Mouse (Mus musculus) lung, postnatal 36 days (tissue): ENCODE data around the gene Lama2.

ENCODE experiments used
- DNase-seq: peaks from one replicate; pipeline ENCODE4 v3.0.0; 2022; ENCODE audit warnings: mixed read lengths

Gene Lama2

GRCm38 (mm10) chr10:27619658-27620057 lies at the start of gene Lama2:
Gene Lama2, minus strand, starts transcription at chr10:27619758.
- DNase-seq = no peak

- no peak for DNase-seq
Measured at GRCm38 (mm10) chr10:27664391-27664790, 44.8 kb upstream of the Lama2 start.

- DNase-seq = no peak
Measured at GRCm38 (mm10) chr10:27663396-27663795, 43.8 kb upstream of the Lama2 start.

GRCm38 (mm10) chr10:27654164-27654563 lies 34.6 kb upstream of the Lama2 start:
- DNase-seq = no peak

- no peak for DNase-seq
Measured at GRCm38 (mm10) chr10:27652694-27653335, 33.3 kb upstream of the Lama2 start.

- no peak for DNase-seq
Measured at GRCm38 (mm10) chr10:27635721-27636120, 16.2 kb upstream of the Lama2 start.

GRCm38 (mm10) chr10:27631002-27631401 lies 11.4 kb upstream of the Lama2 start:
- DNase-seq = no peak

- no peak for DNase-seq
Measured at GRCm38 (mm10) chr10:27621697-27622449, 2.3 kb upstream of the Lama2 start.

- DNase-seq = no peak
Measured at GRCm38 (mm10) chr10:27617522-27618020, 2.0 kb downstream of the Lama2 start.

GRCm38 (mm10) chr10:27616641-27617415 lies 2.7 kb downstream of the Lama2 start:
- peak; percentile 6 for DNase-seq

- DNase-seq = no peak
Measured at GRCm38 (mm10) chr10:27595675-27596074, 23.9 kb downstream of the Lama2 start.

- DNase-seq = no peak
Measured at GRCm38 (mm10) chr10:27533217-27533616, 86.3 kb downstream of the Lama2 start.

GRCm38 (mm10) chr10:27508847-27509459 lies 110.6 kb downstream of the Lama2 start:
- no peak for DNase-seq

GRCm38 (mm10) chr10:27500863-27501262 lies 118.7 kb downstream of the Lama2 start:
- DNase-seq = no peak

GRCm38 (mm10) chr10:27488452-27488851 lies 131.1 kb downstream of the Lama2 start:
- DNase-seq = peak; percentile 3

- no peak for DNase-seq
Measured at GRCm38 (mm10) chr10:27484041-27484440, 135.5 kb downstream of the Lama2 start.

GRCm38 (mm10) chr10:27475540-27475939 lies 144.0 kb downstream of the Lama2 start:
- peak; percentile 5 for DNase-seq

- DNase-seq = no peak
Measured at GRCm38 (mm10) chr10:27468274-27468673, 151.3 kb downstream of the Lama2 start.

GRCm38 (mm10) chr10:27413583-27414465 lies 205.7 kb downstream of the Lama2 start:
- no peak for DNase-seq

GRCm38 (mm10) chr10:27390753-27391152 lies 228.8 kb downstream of the Lama2 start:
- no peak for DNase-seq

- peak; percentile 23 for DNase-seq
Measured at GRCm38 (mm10) chr10:27387531-27387930, 232.0 kb downstream of the Lama2 start.

GRCm38 (mm10) chr10:27384636-27385035 lies 234.9 kb downstream of the Lama2 start:
- peak; percentile 12 for DNase-seq
